Mouse (Mus musculus) right cerebral cortex, postnatal 10 days (tissue): Measurements from ENCODE around the gene Skiv2l.
A peak's percentile ranks its signal among the peaks of the same experiment; 100 is the strongest.
"Not testable (repeated sequence)": the region's sequence is repeated elsewhere in the genome, so short reads cannot be mapped to it uniquely, and the experiment has no call there.

Experiments used
- DNase-seq, 2 experiments: peaks; one replicate each; pipeline ENCODE4 v3.0.0; 2021; ENCODE audit warnings: low spot score in 2 of 2

The Skiv2l gene

GRCm38 (mm10) chr17:34813747-34814146 is 36.3 kb downstream of the Skiv2l start:
- not testable (repeated sequence) for DNase-seq

DNA sequence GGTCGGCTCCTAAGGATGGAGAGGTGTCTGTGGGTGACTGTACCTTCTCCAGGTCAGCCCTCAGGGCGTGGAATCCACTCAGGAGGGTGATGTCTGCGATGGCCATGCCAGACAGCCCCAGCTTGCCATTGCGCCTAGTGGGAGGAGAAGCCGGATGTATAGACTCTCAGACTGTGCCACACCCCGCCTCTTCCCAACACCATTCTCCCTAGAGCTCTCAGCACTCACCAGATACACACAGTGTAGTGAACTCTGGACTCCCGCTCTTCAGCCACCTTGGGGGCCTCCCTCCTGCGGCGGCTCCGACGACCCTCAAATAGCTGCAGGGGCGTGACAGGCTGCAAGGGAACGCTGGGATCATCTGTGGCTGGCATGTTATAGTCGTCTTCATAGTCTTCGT is 38.7 kb downstream of the Skiv2l start:
- no peak for DNase-seq

GRCm38 (mm10) chr17:34810811-34811210 is 39.2 kb downstream of the Skiv2l start:
- not testable (repeated sequence) for DNase-seq

DNA sequence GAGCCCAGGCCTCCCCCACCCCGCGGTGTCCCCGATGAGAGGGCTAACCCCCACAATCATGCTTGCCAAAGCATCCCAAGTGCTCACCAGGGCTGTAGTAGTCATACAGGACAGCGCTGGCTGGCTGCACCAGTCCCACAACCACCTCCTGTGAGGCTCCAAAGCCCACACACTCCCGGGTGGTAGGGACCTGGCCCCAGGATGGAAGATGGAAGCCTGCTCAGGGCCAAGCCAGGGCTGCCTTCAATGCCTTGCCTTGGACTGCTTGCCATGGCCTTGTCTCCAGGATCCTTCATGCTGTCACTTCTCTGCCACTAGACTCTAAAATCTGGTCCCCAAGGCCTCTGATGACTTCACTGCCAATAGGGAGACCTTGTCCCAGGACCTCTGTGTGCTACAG is 39.6 kb downstream of the Skiv2l start:
- not testable (repeated sequence) for DNase-seq

DNA sequence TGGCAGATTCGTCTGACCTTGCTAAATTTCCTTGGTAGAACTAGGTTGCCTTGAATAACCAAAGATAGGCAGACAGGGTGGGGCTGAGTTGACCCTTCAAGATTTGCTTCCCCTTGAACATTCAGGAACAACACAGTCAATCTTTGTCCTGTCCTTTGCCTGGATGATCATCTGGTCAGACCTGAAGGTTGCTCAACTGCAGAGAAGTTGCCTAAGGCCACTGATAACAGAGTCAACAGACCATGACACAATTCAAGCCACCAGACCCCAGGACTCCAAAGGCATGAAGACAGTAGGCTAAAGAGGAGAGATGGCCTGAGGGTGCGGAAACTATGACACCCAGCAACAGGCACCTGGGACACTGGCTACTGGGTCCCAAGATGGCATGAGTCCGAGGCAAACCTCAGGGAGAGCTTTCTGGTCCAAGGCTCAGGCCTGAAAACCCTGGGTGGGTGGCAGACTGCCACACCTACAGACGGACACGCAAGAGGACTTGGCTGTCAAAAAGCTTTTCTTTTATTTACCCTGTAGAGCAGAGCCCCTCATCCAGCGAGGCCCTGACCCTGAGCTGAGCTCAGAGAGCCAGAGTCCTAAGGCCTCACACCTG is 41.3 kb downstream of the Skiv2l start:
- DNase-seq: no peak

- DNase-seq: no peak
These were observed 42.8 kb downstream of the Skiv2l start for GRCm38 (mm10) chr17:34807176-34807575.

DNA sequence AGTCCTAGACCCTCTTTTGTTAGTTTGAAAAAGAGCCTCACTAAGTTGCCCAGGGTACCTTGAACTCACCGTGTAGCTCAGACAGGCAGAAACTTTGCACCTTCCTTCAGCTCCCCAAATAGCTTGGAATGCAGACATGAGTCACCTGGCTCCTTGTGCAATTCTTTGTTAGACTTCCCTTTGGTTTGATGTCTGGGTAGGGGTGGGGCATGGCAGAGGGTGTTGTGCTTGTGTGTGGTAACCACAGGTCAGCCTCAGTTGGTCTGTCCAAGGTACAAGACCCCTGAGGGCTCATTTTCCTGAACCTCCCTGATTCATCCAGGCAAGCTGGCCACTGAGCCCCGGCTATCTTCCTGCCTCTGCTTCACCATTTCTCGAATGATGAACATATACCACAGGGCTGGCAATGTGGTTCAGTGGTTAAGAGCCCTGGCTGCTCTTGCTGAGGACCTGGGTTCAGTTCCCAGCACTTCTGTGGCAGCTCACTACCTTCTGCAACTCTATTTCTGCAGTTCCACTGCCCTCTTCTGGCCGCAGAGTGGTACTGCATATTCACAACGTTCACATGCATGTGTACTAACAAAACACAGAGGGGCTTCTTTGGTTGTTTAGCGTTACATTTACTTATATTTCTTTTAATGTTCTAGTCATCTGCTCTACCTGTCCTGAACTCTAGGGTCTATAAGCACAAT is 45.0 kb downstream of the Skiv2l start:
- DNase-seq: no peak

GRCm38 (mm10) chr17:34804301-34804700 is 45.7 kb downstream of the Skiv2l start, which contains the start of gene Cyp21a1:
Gene Cyp21a1, minus strand, starts transcription at chr17:34804561.
- DNase-seq: not testable (repeated sequence)

DNA sequence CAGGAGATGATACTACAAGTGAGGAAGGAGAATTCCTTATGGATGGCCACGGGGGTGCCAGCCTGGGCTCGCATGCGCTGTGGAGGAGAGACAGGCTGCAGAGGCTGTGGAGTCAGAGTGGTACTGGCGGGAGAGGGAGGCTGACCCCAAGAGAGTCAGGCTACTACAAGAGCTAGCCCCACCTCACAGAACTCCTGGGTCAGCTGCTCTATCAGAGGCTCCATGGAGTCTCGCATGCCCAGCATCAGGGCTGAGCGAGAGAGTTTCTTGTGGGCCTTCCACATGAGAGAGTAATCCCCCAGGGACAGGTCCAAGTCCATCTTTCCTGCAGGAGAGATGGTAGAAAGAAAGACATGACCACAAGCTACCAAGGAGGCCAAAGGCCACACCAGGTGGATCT is 46.6 kb downstream of the Skiv2l start:
- DNase-seq: not testable (repeated sequence)

GRCm38 (mm10) chr17:34802756-34803155 is 47.3 kb downstream of the Skiv2l start:
- not testable (repeated sequence) for DNase-seq

GRCm38 (mm10) chr17:34800781-34801305 is 49.2 kb downstream of the Skiv2l start:
- not testable (repeated sequence) for DNase-seq

GRCm38 (mm10) chr17:34799531-34799925 is 50.5 kb downstream of the Skiv2l start:
- DNase-seq: no peak

GRCm38 (mm10) chr17:34798866-34799530 is 51.0 kb downstream of the Skiv2l start:
- no peak for DNase-seq

- not testable (repeated sequence) for DNase-seq
These were observed 51.9 kb downstream of the Skiv2l start for GRCm38 (mm10) chr17:34798071-34798470.

DNA sequence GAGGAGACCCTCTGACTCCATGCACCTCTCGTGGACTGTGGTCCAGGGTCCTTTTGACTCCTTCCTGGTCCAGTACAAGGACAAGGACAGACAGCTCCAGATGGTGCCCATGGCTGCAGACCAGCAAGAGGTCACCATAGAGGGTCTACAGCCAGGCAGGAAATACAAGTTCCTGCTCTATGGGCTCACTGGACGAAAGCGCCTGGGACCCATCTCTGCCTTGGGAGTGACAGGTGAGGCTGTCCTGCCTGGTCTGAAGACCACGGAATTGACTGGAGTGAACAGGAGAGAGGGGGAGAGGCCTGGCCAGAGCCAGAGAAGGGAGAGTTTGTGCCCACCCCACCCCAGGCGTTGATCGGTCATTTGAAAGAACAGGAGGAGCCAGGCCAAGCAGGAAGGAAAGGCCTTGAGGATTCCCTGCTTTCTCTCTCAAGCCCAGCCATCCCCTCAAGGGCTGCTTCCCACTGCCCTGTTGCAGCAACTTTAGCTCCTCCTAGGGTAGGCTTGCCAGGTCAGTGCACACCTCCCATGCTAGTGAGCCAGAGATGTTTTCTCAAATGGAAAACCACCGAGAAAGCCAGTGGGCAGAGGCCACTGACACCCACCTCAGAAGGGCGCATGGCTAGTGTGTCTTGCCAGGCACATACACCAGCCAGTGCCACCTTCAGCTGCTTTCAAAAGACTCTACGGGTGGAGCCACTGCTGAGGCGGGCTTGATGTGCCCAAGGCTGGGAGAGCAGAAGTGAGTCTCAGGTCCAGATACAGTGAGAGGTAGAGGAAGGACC is 52.6 kb downstream of the Skiv2l start:
- DNase-seq: not testable (repeated sequence)

DNA sequence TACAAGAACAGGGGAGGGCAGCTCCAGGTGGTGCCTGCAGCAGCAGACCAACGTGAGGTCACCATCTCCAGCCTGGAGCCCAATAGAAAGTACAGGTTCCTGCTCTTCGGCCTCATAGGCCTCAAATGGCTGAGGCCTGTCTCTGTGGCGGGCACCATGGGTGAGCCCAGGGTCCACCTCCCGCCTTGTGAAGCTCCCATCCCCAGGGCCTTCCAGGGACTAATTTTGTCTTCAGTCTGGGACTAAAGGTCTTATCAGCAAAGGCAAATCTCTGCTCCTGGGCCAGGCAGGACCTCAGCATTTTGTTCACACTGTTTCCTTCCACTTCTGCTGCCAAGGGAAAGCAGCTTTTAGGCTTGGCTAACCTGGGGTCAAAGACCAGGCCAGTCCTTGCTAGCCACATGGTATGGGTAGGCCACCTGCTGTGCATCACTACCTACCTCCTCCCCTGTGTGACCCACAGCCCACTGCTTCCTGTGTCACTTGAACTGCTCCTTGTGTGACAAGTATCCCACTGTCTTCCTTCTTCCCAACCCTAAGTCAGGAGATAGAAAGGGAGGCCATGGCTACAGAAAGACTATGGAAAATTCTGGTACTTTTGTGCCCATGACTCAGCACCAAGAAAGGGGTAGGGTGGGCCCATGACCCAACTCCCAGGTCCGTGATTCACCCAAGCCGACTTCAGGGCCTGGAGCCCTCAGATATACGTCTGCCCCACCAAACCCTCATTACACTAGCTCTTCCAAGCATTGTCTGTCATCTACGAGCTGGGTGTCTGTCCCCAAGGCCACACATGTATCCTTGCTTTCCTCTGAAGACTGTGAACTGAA is 53.5 kb downstream of the Skiv2l start:
- no peak for DNase-seq

GRCm38 (mm10) chr17:34795633-34796032 is 54.4 kb downstream of the Skiv2l start:
- peak in 1 of 2 experiments; percentile 45 for DNase-seq

DNA sequence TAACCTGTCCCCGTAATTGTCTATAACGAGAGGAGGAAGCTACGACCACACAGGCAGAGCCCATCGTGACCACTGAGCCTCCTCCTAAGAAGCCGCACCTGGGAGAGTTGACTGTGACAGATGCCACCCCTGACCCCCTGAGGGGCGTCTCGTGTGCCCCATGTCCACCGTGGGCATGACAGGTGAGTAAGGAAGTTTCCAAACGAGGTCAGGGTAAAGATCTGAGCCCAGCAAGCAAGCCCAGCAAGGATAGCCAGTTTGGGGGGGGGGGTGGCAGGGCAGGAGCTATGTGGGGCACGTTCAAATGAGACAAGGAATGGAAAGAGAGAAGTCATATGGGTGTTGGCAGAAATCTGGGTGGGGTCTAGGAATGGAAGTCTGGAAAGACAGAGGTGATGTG is 55.0 kb downstream of the Skiv2l start:
- no peak for DNase-seq
